Mouse (Mus musculus) cerebellum, adult 11 months (tissue): ENCODE results near the gene Olfr933.

Experiments
- DNase-seq: peaks from one replicate; pipeline ENCODE4 v3.0.0; 2022

The Olfr933 gene

GRCm38 (mm10) chr9:38972013-38972412, at the start of gene Olfr933:
Gene Olfr933 (plus strand): TSS chr9:38972313.
- DNase-seq, result no peak

GRCm38 (mm10) chr9:38929509-38929908, 42.6 kb upstream of the Olfr933 start, which contains the start of gene Olfr930:
Gene Olfr930 (plus strand): TSS chr9:38929809.
- no peak for DNase-seq

DNA sequence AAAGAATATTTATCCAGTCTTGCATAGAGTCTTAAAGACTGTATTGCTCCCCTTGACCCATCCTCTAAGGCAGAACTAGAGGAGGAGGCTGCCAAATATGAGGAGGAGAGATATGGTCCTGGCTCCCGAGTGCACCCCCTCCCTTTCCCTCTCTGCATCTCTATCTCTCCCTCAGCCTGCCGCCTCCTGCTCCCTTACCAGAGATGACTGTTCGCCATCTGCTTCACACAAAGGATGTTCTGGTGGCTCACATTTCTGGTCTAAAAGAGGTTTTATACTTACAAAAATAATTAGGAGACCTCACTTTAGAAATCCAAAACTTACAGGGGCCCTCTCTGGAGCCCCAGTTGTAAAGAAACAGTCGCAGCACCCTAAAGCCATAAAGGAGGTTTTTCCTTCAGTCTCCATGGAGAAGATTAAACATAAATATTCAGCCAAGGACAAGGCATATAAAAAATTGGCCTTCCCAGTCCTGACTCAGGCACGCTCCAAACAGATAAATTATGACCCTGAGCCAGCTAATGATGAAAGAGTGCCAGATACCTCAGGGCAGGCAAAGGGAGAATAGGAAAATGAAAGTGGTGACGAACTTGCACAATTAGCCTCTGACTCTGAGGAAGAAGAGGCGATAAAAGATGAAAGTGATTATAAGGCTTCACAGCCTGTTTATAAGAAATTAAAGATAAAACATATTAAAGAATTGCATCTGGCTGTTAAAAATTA, 18.6 kb upstream of the Olfr933 start:
- DNase-seq, result no peak

DNA sequence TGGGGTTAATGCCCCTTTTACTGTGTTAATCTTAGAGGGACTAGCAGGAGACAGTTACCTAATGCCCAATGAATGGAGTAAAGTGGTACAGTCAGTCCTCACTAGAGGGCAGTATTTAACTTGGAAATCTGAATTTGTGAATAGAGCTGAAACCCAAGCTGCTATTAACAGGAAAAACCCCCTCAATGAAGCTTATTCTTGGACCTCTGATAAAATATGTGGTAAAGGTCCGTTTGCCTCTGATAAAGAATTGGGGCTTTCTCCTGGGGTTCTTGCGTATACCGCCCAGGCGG, 18.0 kb upstream of the Olfr933 start:
- no peak for DNase-seq

DNA sequence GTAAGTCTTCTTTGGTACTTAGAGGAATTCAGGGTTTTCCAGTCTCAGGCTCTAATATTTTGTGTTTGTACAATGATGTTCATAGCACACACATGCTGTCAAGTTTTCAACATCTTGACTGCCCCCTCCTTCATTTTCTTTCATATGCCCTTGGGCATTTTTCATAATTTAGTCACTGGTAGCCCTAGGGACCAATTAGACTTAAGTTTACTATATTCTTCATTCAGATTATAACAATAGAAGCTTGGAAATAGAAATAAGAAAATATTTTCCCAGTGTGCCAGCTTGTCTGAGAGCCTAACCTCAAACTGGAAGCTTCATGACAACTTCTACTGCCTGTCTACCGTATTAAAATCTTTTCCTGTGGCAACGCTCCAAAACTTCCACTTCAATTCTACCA, 16.1 kb downstream of the Olfr933 start, which contains the start of gene Olfr934:
Gene Olfr934 (minus strand): TSS at position 101 of the 400 bp plus-strand sequence.
- no peak for DNase-seq

- DNase-seq, result no peak
Measured at GRCm38 (mm10) chr9:38999583-38999982, 27.5 kb downstream of the Olfr933 start, which contains the start of gene Olfr935. Gene Olfr935 (minus strand): TSS chr9:38999683.

DNA sequence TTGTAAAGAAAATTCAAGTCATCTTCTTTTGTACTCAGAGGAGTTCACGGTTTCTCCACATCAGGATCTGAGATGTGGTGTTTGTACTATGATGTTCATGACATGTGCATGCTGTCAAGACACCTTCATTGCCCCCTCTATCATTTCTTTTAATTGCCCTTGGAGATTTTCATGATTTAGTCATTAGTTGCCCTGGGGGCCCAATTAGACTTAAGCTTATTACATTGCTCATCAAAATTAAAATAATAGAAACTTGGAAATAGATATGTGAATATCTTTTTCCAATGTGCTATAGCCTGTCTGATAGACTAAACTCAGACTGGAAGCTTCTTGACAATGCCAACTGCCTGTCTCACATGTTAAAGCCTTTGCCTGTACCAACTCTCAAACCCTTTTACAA, 51.2 kb downstream of the Olfr933 start, which contains the start of gene Olfr146:
Gene Olfr146 (minus strand): TSS at position 101 of the 400 bp plus-strand sequence.
- DNase-seq, result no peak
